Mouse (Mus musculus) erythroblast, embryonic 14.5 days (primary cell): ENCODE results near the gene Abl1.

ENCODE experiments used
- GATA1 ChIP-seq: IDR thresholded peaks from 2 replicates; pipeline ENCODE4 v1.6.1; 2012; ENCODE audit warnings: low read length, inconsistent platforms, mixed read lengths
- TAL1 ChIP-seq: IDR thresholded peaks from 3 replicates; pipeline ENCODE4 v1.6.1; 2012; ENCODE audit warnings: low read length, inconsistent platforms, mixed read lengths

DNA sequence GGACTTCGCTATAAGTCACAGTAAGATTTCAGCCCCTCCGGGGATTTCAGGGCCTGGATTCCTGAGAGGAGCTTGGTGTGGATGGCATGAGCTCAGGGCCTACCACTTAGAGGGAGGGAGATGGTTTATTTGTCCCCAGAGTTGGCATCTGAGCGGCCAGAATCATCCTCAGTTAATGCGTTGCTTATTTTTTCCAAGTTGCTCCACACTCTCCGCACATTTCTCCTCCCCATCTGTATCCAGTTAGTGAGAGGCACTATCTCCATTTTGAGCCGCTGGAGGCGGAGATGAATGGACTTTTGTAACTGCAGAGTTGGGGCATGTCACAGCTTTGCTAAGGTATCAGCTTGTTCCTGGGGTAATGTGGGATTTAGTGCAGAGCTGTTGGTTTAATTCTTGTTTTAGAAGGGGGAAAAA lies 72.9 kb downstream of the Abl1 start:
- TF ChIP-seq TAL1 (no peak), GATA1 (no peak)
